Mouse (Mus musculus) intestine, postnatal 0 days (tissue): Measurements from ENCODE around the gene Tom1l2. TPM values are rescaled to one million over a fixed set of nuclear protein-coding genes. Genes with fewer than 3 reads are reported as not detected.

Experiments
- ATAC-seq: fragments of 200-750 bp; cut with Nextera tagmentation; 2 replicates; pipeline ENCODE4 v1.8.0; 2017; ENCODE audit warnings: mild to moderate bottlenecking, moderate TSS enrichment, moderate library complexity
- H3K27ac ChIP-seq: fragments of 300-500 bp; sonication (generic); 2 replicates; pipeline ENCODE4 v1.5.1; 2014; ENCODE audit warnings: mild to moderate bottlenecking, low read depth, low read length, moderate library complexity
- H3K27me3 ChIP-seq: fragments of 300-500 bp; sonication (generic); replicated peaks from 2 replicates; pipeline ENCODE4 v1.6.1; 2014; ENCODE audit warnings: low read length, mixed read lengths; ENCODE audit not compliant: control insufficient read depth, insufficient read depth
- H3K36me3 ChIP-seq: fragments of 300-500 bp; sonication (generic); 2 replicates; pipeline ENCODE4 v1.6.1; 2014; ENCODE audit warnings: mild to moderate bottlenecking, moderate library complexity; ENCODE audit not compliant: control insufficient read depth, insufficient read depth
- H3K4me1 ChIP-seq: fragments of 300-500 bp; sonication (generic); replicated peaks from 2 replicates; pipeline ENCODE4 v1.6.1; 2014; ENCODE audit warnings: antibody characterized with exemption, low read length, mixed read lengths; ENCODE audit not compliant: control insufficient read depth, insufficient read depth
- H3K4me2 ChIP-seq: fragments of 300-500 bp; sonication (generic); replicated peaks from 2 replicates; pipeline ENCODE4 v1.6.1; 2014; ENCODE audit warnings: low read depth, mild to moderate bottlenecking, moderate library complexity
- H3K4me3 ChIP-seq: fragments of 300-500 bp; sonication (generic); 2 replicates; pipeline ENCODE4 v1.5.1; 2014; ENCODE audit warnings: low read depth, low read length
- H3K9ac ChIP-seq: fragments of 300-500 bp; sonication (generic); 2 replicates; pipeline ENCODE4 v1.6.1; 2014; ENCODE audit warnings: mild to moderate bottlenecking, low read depth, low read length
- H3K9me3 ChIP-seq: fragments of 300-500 bp; sonication (generic); 2 replicates; pipeline ENCODE4 v1.6.1; 2016; ENCODE audit warnings: mixed run types; ENCODE audit not compliant: control insufficient read depth
- CTCF ChIP-seq: sonication (generic); IDR thresholded peaks from 2 replicates; pipeline ENCODE4 v1.5.1; 2016; ENCODE audit warnings: low read depth, mild to moderate bottlenecking, control low read depth, antibody characterized with exemption, moderate library complexity
- WGBS: fragments of 180-500 bp; shearing (Covaris S2); extraction: QIAGEN DNeasy Blood & Tissue Kit; methylation state at CpG from one replicate; pipeline ENCODE4 v1.1.7; 2014; 5-methylcytosine and 5-hydroxymethylcytosine counted together
- microRNA-seq: library from miRNA; unstranded; fragments of <30 nt; microRNA quantifications from one replicate; pipeline ENCODE4, GENCODE M21; 2016
- polyA plus RNA-seq: library from polyadenylated mRNA; unstranded; fragments of >200 nt; fragmentation: Nextera tagmentation; extraction: Ambion mirVana; gene quantifications from 2 replicates; pipeline ENCODE4 v1.2.1, GENCODE M21; 2015

Gene Tom1l2
- polyA plus RNA-seq, 1 experiment from 2014 or later = 29.6 TPM

- Histone ChIP-seq H3K27ac (peak overlapping the region; percentile 15; the same call in 1 of the 2 replicates), H3K9me3 (no peaks in the 10 kb centered on the region), H3K4me3 (no peak overlapping the region), H3K36me3 (no peaks in the 10 kb centered on the region; the same call in 1 of the 2 replicates), H3K27me3 (no peaks in the 10 kb centered on the region), H3K4me1 (peaks cover 17% of the 10 kb centered on the region), H3K4me2 (0 out of 2 replicates have a peak overlapping the region, but pooled peaks have one; percentile 97), H3K9ac (no peak overlapping the region)
- TF ChIP-seq CTCF = no peak
- WGBS = 51% methylated on average over 6 of the region's 6 CpGs
- no peak for ATAC-seq
Observed at GRCm38 (mm10) chr11:60178005-60178404, 174.7 kb downstream of the Tom1l2 start.

- no peaks in the 10 kb centered on the region for H3K9me3 ChIP-seq
- no peaks in the 10 kb centered on the region; the same call in 1 of the 2 replicates for H3K36me3 ChIP-seq
- peak overlapping the region; percentile 97 for H3K4me2 ChIP-seq
- TF ChIP-seq CTCF = no peak
- H3K9ac ChIP-seq = peak overlapping the region; percentile 53
- WGBS = 12% methylated on average over 42 of the region's 42 CpGs
- 0 out of 2 replicates have a peak overlapping the region, but pooled peaks have one; percentile 28 for H3K27ac ChIP-seq
- H3K4me1 ChIP-seq = peaks cover 15% of the 10 kb centered on the region; the same call in 1 of the 2 replicates
- H3K27me3 ChIP-seq = no peaks in the 10 kb centered on the region
- ATAC-seq = no peak
- H3K4me3 ChIP-seq = peak overlapping the region; percentile 51
Observed at GRCm38 (mm10) chr11:60176975-60177657, 175.6 kb downstream of the Tom1l2 start.

Small RNAs within 50 kb of the gene (microRNA-seq; reads per million reads assigned to microRNA genes)
- gene Gm27711 = not detected
- not detected for gene Mir6921
- not detected for gene Mir6922

Other genes starting within 250 kb of the Tom1l2 start
- gene Rai1, start 247.9 kb downstream of the Tom1l2 start, polyA plus RNA-seq = 10.1 and 10.6 TPM in 2 replicates
- 86.9 and 88.1 TPM in 2 replicates for gene Srebf1, start 130.3 kb downstream of the Tom1l2 start, polyA plus RNA-seq
- 1.7 and 1.9 TPM in 2 replicates for gene Drc3, start 424 bp upstream of the Tom1l2 start, polyA plus RNA-seq
- gene Gid4, start 64.2 kb upstream of the Tom1l2 start, polyA plus RNA-seq = 11.3 and 12.2 TPM in 2 replicates
- 60.3 and 70.4 TPM in 2 replicates for gene Atpaf2, start 65.6 kb upstream of the Tom1l2 start, polyA plus RNA-seq
- gene Drg2, start 101.7 kb upstream of the Tom1l2 start, polyA plus RNA-seq = 40.9 and 41.7 TPM in 2 replicates
- 0.03 and 0.05 TPM in 2 replicates for gene Myo15, start 116.4 kb upstream of the Tom1l2 start, polyA plus RNA-seq
- 37.3 and 41.7 TPM in 2 replicates for gene Alkbh5, start 183.5 kb upstream of the Tom1l2 start, polyA plus RNA-seq